Mouse (Mus musculus): ENCODE results near the gene Prnp. TPM values are rescaled to one million over a fixed set of nuclear protein-coding genes. Genes with fewer than 3 reads are reported as not detected.

The Prnp gene
- total RNA-seq, 2 experiments from 2014 or later = 75.0 to 75.3 TPM

GRCm38 (mm10) chr2:131949767-131950597 is 40.3 kb downstream of the Prnp start:
- DNase-seq = peak; percentile 74

- DNase-seq = peak; percentile 20
Measured at GRCm38 (mm10) chr2:131950598-131951095, 40.9 kb downstream of the Prnp start, which contains the start of gene Prnd. Gene Prnd (plus strand): TSS chr2:131950861.

- peak; percentile 55 for DNase-seq
Measured at GRCm38 (mm10) chr2:131952456-131952855, 42.7 kb downstream of the Prnp start.

GRCm38 (mm10) chr2:131952961-131953538 is 43.3 kb downstream of the Prnp start:
- DNase-seq = peak; percentile 50

GRCm38 (mm10) chr2:131953711-131954110 is 44.0 kb downstream of the Prnp start:
- no peak for DNase-seq

GRCm38 (mm10) chr2:131954835-131955234 is 45.1 kb downstream of the Prnp start:
- DNase-seq = peak; percentile 54

- DNase-seq = peak; percentile 55
Measured at GRCm38 (mm10) chr2:131955264-131955663, 45.5 kb downstream of the Prnp start.

GRCm38 (mm10) chr2:131956336-131957256 is 46.9 kb downstream of the Prnp start:
- DNase-seq = peak; percentile 1

- peak; percentile 29 for DNase-seq
Measured at GRCm38 (mm10) chr2:131957731-131958222, 48.0 kb downstream of the Prnp start.

- no peak for DNase-seq
Measured at GRCm38 (mm10) chr2:131961671-131962070, 51.9 kb downstream of the Prnp start.

- DNase-seq = peak; percentile 0
Measured at GRCm38 (mm10) chr2:131970597-131970996, 60.9 kb downstream of the Prnp start.

- no peak for DNase-seq
Measured at GRCm38 (mm10) chr2:131971098-131971497, 61.4 kb downstream of the Prnp start.

- no peak for DNase-seq
Measured at GRCm38 (mm10) chr2:131976663-131977062, 66.9 kb downstream of the Prnp start.

- DNase-seq = peak; percentile 28
Measured at GRCm38 (mm10) chr2:131980866-131981265, 71.1 kb downstream of the Prnp start.

- peak; percentile 75 for DNase-seq
Measured at GRCm38 (mm10) chr2:131982546-131983196, 72.9 kb downstream of the Prnp start.

- no peak for DNase-seq
Measured at GRCm38 (mm10) chr2:131987950-131988349, 78.2 kb downstream of the Prnp start.

Other genes starting within 250 kb of the Prnp start
- not detected for gene Erv3, start 50.2 kb upstream of the Prnp start, total RNA-seq (2021)
- not detected for gene Prn, start within 50 bp of the Prnp start, total RNA-seq (2021)
- gene Prnd, start 40.9 kb downstream of the Prnp start, total RNA-seq (2021) = 10 to 100 TPM in 1 of 2 experiments, 1 to 10 TPM in 1; 6.3 to 15.8 TPM
- 10 to 100 TPM; 14.6 to 15.1 TPM for gene Rassf2, start 120.3 kb downstream of the Prnp start, total RNA-seq (2021)
- 10 to 100 TPM; 36.6 to 66.0 TPM for gene Slc23a2, start 235.2 kb downstream of the Prnp start, total RNA-seq (2021)